Mouse (Mus musculus): ENCODE results near the gene Asah2. TPM values are rescaled to one million over a fixed set of nuclear protein-coding genes. Genes with fewer than 3 reads are reported as not detected.

The Asah2 gene
- polyA plus RNA-seq (2012; rRNA removed): 1.5 and 1.7 TPM in 2 replicates

DNA sequence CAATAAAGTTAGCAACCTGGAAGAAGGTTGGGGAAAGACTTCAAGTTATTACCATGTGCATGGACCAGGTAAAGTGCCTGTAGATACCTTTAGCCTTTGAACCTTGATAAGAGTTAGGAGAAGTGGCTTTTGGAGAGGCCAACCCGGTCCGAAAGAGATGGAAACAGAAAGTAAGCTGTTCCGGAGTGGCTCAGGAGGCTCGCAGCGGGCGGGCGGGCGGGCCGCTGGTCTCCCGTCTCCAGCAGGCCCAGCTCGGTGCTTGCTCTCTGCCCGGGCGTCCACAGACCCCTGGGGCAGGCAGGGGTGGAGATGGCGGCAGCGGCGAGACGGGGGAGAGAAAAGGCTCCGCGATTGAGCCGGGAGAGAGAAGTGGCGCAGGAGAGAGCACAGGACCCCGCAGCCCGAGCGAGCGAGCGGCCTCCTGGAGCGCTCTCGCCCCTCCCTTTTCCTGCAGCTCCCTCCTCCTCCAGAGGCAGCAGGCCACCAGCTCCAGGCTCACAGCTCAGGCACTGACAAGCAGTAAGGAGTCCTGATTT, at the start of gene Asah2:
TSS of gene Asah2 (minus strand) at position 441 of the 536 bp plus-strand sequence.
- H3K36me3 ChIP-seq (ENCODE audit: control insufficient read depth, insufficient read depth, low read length): no peaks in the 10 kb centered on the region
- peak within 1 kb of the TSS; percentile 54 for H3K27ac ChIP-seq (ENCODE audit: control insufficient read depth, insufficient read depth, low read depth, low read length)
- TF ChIP-seq POLR2A (IDR thresholded peaks at IDR 0.05; ENCODE audit: control insufficient read depth, low read depth, low read length) (peak; percentile 54; the same call in 1 of the 2 replicates), CTCF (IDR thresholded peaks at IDR 0.05; ENCODE audit: control insufficient read depth, insufficient read depth, insufficient replicate concordance, low read depth, low read length) (no peak)
- no peaks in the 10 kb centered on the region for H3K27me3 ChIP-seq (ENCODE audit: control insufficient read depth, insufficient read depth, low read length)
- peak within 1 kb of the TSS; percentile 80 for H3K4me3 ChIP-seq (ENCODE audit: control insufficient read depth, low read depth, low read length)
- H3K4me1 ChIP-seq (ENCODE audit: control insufficient read depth, insufficient read depth, low read length): peaks cover 2% of the 10 kb centered on the region

DNA sequence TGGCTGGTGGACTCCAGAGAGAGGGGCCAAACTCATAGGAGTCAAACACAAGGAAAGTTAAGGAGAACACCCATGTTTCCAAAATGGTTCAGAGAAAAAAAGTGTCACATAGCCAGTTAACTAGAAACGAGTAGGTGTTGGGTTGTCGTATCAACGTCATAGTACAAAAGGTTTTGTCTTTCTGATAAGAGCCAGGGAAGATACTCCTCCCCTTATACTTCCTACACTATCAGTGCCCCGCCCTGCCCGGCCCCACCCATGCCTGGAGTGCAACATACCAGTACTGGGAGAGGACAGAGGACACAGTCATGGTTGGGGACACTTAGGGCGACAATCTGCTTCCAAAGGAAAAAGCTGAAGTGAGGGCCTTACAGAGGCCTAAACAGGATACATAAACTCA, 49.0 kb upstream of the Asah2 start:
- H3K27me3 ChIP-seq (ENCODE audit: control insufficient read depth, insufficient read depth, low read length): no peaks in the 10 kb centered on the region
- H3K36me3 ChIP-seq (ENCODE audit: control insufficient read depth, insufficient read depth, low read length): no peaks in the 10 kb centered on the region
- no peak overlapping the region for H3K4me3 ChIP-seq (ENCODE audit: control insufficient read depth, low read depth, low read length)
- TF ChIP-seq CTCF (IDR thresholded peaks at IDR 0.05; ENCODE audit: control insufficient read depth, insufficient read depth, insufficient replicate concordance, low read depth, low read length) (no peak), POLR2A (IDR thresholded peaks at IDR 0.05; ENCODE audit: control insufficient read depth, low read depth, low read length) (no peak)
- no peak overlapping the region for H3K27ac ChIP-seq (ENCODE audit: control insufficient read depth, insufficient read depth, low read depth, low read length)
- H3K4me1 ChIP-seq (ENCODE audit: control insufficient read depth, insufficient read depth, low read length): no peaks in the 10 kb centered on the region

DNA sequence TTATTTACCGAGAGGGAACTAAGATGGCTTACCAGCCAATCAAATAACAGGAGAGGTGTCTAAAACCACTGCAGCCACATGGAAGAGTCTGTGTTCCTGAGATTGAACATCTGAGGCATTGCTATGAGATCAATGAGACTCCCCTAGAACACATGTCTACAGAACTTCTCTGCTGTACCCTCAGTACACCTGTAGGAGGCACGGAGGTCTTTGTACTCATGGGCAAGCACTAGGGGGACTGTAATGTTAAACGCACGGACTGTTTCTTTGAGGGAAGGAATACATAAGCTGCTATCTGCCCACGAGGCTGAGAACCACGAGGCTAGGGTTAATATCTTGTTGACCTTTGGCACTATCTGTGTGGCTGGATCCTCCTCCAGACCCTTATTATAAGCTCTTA, 44.5 kb upstream of the Asah2 start:
- Histone ChIP-seq H3K36me3 (ENCODE audit: control insufficient read depth, insufficient read depth, low read length) (no peaks in the 10 kb centered on the region), H3K4me3 (ENCODE audit: control insufficient read depth, low read depth, low read length) (no peak overlapping the region), H3K27me3 (ENCODE audit: control insufficient read depth, insufficient read depth, low read length) (no peaks in the 10 kb centered on the region), H3K4me1 (ENCODE audit: control insufficient read depth, insufficient read depth, low read length) (no peaks in the 10 kb centered on the region), H3K27ac (ENCODE audit: control insufficient read depth, insufficient read depth, low read depth, low read length) (no peak overlapping the region)
- TF ChIP-seq POLR2A (IDR thresholded peaks at IDR 0.05; ENCODE audit: control insufficient read depth, low read depth, low read length): no peak
- TF ChIP-seq CTCF (IDR thresholded peaks at IDR 0.05; ENCODE audit: control insufficient read depth, insufficient read depth, insufficient replicate concordance, low read depth, low read length): no peak

DNA sequence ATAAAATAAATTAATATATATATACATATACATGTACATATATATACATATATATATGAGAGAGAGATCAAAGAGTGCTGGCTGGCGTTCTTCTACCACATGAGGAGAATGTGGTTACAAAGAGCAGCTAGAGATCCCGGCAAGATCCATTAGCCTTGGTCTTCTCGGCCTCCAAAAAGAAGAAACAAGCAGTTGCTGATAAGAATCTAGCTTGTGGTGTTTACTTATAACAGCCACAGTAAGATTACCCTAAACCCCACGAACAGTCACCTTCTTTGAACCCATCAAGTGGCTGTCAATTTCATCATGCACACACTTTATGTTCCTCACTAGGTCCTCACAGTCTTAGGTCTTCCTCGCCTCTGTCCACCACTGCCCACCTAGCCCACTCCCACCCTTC, 40.7 kb upstream of the Asah2 start:
- Histone ChIP-seq H3K4me3 (ENCODE audit: control insufficient read depth, low read depth, low read length) (no peak overlapping the region), H3K27me3 (ENCODE audit: control insufficient read depth, insufficient read depth, low read length) (no peaks in the 10 kb centered on the region), H3K27ac (ENCODE audit: control insufficient read depth, insufficient read depth, low read depth, low read length) (no peak overlapping the region), H3K36me3 (ENCODE audit: control insufficient read depth, insufficient read depth, low read length) (no peaks in the 10 kb centered on the region), H3K4me1 (ENCODE audit: control insufficient read depth, insufficient read depth, low read length) (no peaks in the 10 kb centered on the region)
- TF ChIP-seq CTCF (IDR thresholded peaks at IDR 0.05; ENCODE audit: control insufficient read depth, insufficient read depth, insufficient replicate concordance, low read depth, low read length) (no peak), POLR2A (IDR thresholded peaks at IDR 0.05; ENCODE audit: control insufficient read depth, low read depth, low read length) (no peak)

DNA sequence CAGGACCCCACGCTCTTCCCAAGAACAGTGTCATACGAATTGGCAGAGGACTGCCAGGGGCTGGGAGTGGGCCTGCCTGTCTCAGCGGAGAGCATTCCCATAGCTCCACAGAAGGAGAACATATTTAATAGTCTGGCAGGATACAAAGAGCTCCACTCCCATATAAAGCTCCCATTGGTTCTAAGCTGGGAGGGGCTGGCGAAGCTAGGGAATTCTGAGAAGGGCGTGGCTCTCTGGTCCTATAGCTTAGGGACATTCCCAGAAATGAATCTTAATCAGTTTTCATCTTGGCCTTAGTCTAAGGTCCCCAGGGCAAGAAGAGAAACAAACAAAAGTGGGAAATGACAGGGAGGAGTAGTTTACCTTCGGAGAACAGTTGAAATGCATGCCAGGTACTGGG, 34.4 kb upstream of the Asah2 start:
- no peak for TF ChIP-seq CTCF (IDR thresholded peaks at IDR 0.05; ENCODE audit: control insufficient read depth, insufficient read depth, insufficient replicate concordance, low read depth, low read length)
- TF ChIP-seq POLR2A (IDR thresholded peaks at IDR 0.05; ENCODE audit: control insufficient read depth, low read depth, low read length): no peak
- Histone ChIP-seq H3K27ac (ENCODE audit: control insufficient read depth, insufficient read depth, low read depth, low read length) (no peak overlapping the region), H3K36me3 (ENCODE audit: control insufficient read depth, insufficient read depth, low read length) (no peaks in the 10 kb centered on the region), H3K27me3 (ENCODE audit: control insufficient read depth, insufficient read depth, low read length) (no peaks in the 10 kb centered on the region), H3K4me3 (ENCODE audit: control insufficient read depth, low read depth, low read length) (no peak overlapping the region), H3K4me1 (ENCODE audit: control insufficient read depth, insufficient read depth, low read length) (no peaks in the 10 kb centered on the region)

DNA sequence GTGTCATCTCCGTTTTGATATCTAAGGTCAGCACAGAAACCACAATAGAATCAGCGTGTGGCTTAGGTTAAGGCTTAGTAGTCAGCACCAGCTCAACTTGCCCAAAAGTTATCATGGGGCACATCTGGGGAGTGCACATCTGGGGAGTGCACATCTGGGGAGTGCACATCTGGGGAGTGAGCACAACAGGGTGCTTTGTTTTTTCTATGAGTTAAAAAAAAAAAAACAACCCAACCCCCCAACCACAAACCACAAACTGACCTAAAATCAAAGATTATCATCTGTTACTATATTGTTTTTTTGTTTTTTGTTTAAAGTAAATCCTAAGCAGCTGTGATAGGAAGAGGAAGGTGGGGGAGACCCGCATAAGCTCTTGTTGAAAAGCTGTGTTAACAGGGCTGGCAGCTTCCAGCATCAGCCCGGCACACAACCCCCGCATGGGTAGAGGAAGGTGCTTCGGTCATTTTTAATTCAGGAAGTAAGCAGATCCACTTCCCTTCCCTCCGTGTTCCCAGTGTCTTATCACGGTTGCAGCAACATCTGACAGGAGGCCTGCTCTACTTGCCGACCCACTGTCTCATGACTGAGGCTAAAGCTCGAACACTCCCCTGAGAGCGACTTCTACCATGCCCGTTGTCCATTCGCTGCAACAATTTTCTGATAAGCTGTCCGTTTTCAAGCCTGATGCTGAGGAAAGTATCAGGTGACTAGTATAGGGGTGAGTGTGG, 30.5 kb upstream of the Asah2 start:
- Histone ChIP-seq H3K36me3 (ENCODE audit: control insufficient read depth, insufficient read depth, low read length) (no peaks in the 10 kb centered on the region), H3K27me3 (ENCODE audit: control insufficient read depth, insufficient read depth, low read length) (no peaks in the 10 kb centered on the region), H3K4me1 (ENCODE audit: control insufficient read depth, insufficient read depth, low read length) (no peaks in the 10 kb centered on the region; the same call in 1 of the 2 replicates), H3K27ac (ENCODE audit: control insufficient read depth, insufficient read depth, low read depth, low read length) (no peak overlapping the region), H3K4me3 (ENCODE audit: control insufficient read depth, low read depth, low read length) (no peak overlapping the region)
- TF ChIP-seq CTCF (IDR thresholded peaks at IDR 0.05; ENCODE audit: control insufficient read depth, insufficient read depth, insufficient replicate concordance, low read depth, low read length) (no peak), POLR2A (IDR thresholded peaks at IDR 0.05; ENCODE audit: control insufficient read depth, low read depth, low read length) (no peak)

DNA sequence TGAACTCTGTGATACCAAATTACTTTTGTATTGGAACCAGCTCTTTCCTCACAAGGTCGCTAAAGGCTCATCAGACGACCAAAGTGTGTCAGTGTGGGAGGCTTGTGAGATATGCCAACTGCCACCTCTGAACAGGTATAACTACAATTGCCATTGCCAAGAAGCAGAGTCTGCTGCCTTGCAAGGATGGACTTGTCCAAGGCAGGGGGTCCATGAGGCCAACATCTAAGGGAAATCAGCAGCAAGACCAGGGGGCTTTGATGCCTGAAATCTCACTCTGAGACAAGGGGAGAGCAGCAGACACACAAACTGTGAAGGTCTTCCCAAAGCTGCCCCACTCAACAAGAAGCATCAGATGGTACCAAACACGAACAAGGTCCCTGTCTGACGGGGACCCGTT, 29.9 kb upstream of the Asah2 start:
- no peaks in the 10 kb centered on the region for H3K27me3 ChIP-seq (ENCODE audit: control insufficient read depth, insufficient read depth, low read length)
- H3K27ac ChIP-seq (ENCODE audit: control insufficient read depth, insufficient read depth, low read depth, low read length): no peak overlapping the region
- H3K4me3 ChIP-seq (ENCODE audit: control insufficient read depth, low read depth, low read length): no peak overlapping the region
- H3K4me1 ChIP-seq (ENCODE audit: control insufficient read depth, insufficient read depth, low read length): no peaks in the 10 kb centered on the region; the same call in 1 of the 2 replicates
- TF ChIP-seq CTCF (IDR thresholded peaks at IDR 0.05; ENCODE audit: control insufficient read depth, insufficient read depth, insufficient replicate concordance, low read depth, low read length) (no peak), POLR2A (IDR thresholded peaks at IDR 0.05; ENCODE audit: control insufficient read depth, low read depth, low read length) (no peak)
- no peaks in the 10 kb centered on the region for H3K36me3 ChIP-seq (ENCODE audit: control insufficient read depth, insufficient read depth, low read length)

All from testis, adult 2 months (tissue).